Mouse (Mus musculus): ENCODE measurements at regions not wholly inside any gene's neighbourhood (a gene's known extent, or its start where the extent isn't known, plus 50 kb on each side); places are given as distances from the start of the nearest gene placed in this dataset.

DNA sequence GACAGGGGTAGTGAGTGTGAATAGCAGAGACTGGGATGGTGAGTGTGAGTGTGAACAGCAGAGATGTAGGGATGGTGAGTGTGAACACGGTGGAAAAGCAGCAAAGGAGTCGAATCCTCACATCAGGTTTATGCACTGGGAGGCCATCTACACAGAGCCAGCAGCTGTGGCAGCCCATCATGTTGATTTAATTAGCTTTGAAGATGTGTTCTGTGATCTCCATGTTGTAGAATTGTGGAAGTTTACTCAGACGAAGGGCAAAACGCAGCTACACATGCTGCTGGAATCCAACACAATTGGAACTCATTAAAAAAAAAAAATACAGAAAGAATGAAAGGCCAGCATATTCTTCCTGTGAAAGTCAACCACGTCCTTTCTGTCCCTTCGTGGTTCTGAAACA lies 80.2 kb upstream of the Lrig3 start:
- no peaks in the 10 kb centered on the region for H3K36me3 ChIP-seq (ENCODE audit: control insufficient read depth in 1 of 2, insufficient read depth in 2 of 2, low read length in 2 of 2)
- TF ChIP-seq ZC3H11A (IDR thresholded peaks at IDR 0.05; ENCODE audit: low read depth, low read length) (no peak), ELF1 (IDR thresholded peaks at IDR 0.05; ENCODE audit: low read depth, low read length) (no peak), TBP (IDR thresholded peaks at IDR 0.05; ENCODE audit: low read depth, low read length) (no peak), USF1 (IDR thresholded peaks at IDR 0.05; ENCODE audit: low read depth, low read length) (no peak), POLR2AphosphoS2 (IDR thresholded peaks at IDR 0.05; ENCODE audit: low read length) (no peak), MEF2A (IDR thresholded peaks at IDR 0.05; ENCODE audit: extremely low read depth, insufficient replicate concordance, low read depth, low read length, poor library complexity, severe bottlenecking) (no peak)
- no peak overlapping the region for H3K27ac ChIP-seq (ENCODE audit: control insufficient read depth, low read depth, low read length)
- H3K4me1 ChIP-seq (ENCODE audit: control insufficient read depth in 1 of 2, insufficient read depth in 2 of 2, low read length in 2 of 2) = no peaks in the 10 kb centered on the region
- H3K4me3 ChIP-seq (ENCODE audit: control insufficient read depth in 1 of 2, insufficient read depth in 1 of 2, low read depth in 2 of 2, low read length in 2 of 2) = no peak overlapping the region
- DNase-seq (ENCODE audit: low read depth, low spot score) = no peak
- no peaks in the 10 kb centered on the region for H3K9me3 ChIP-seq (replicated peaks; ENCODE audit: insufficient read depth, low read length)
- no peak overlapping the region for H3K9ac ChIP-seq (ENCODE audit: control insufficient read depth, low read depth, low read length, poor library complexity, severe bottlenecking)
- no peaks in the 10 kb centered on the region for H3K27me3 ChIP-seq (ENCODE audit: control insufficient read depth in 1 of 2, insufficient read depth in 2 of 2, low read length in 2 of 2)
- H3K79me2 ChIP-seq (ENCODE audit: control insufficient read depth, insufficient read depth, low read length, poor library complexity) = no peaks in the 10 kb centered on the region

DNA sequence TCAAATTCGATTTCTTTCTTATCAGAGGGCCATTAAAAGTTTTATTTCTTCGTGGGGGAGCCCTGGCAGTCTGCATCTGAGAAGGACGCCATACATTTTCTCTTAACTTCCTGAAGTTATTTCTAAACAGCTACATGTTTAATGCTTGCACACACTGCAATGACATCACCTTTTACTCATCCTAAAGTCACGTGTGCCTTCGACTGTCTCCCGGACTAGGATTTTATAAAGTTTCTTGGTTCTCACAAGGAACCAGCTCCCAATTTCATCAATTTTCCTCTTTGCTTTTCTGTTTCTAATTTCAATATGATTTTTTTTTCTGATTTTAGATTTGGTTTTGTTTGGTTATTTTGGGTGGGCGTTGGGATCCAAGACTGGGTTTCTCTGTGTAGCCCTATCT lies 73.8 kb upstream of the Lrig3 start:
- Histone ChIP-seq H3K9ac (ENCODE audit: control insufficient read depth, low read depth, low read length, poor library complexity, severe bottlenecking) (no peak overlapping the region), H3K4me1 (ENCODE audit: control insufficient read depth in 1 of 2, insufficient read depth in 2 of 2, low read length in 2 of 2) (no peaks in the 10 kb centered on the region), H3K4me3 (ENCODE audit: control insufficient read depth in 1 of 2, insufficient read depth in 1 of 2, low read depth in 2 of 2, low read length in 2 of 2) (no peak overlapping the region), H3K9me3 (replicated peaks; ENCODE audit: insufficient read depth, low read length) (no peaks in the 10 kb centered on the region), H3K27ac (ENCODE audit: control insufficient read depth, low read depth, low read length) (no peak overlapping the region), H3K36me3 (ENCODE audit: control insufficient read depth in 1 of 2, insufficient read depth in 2 of 2, low read length in 2 of 2) (no peaks in the 10 kb centered on the region), H3K27me3 (ENCODE audit: control insufficient read depth in 1 of 2, insufficient read depth in 2 of 2, low read length in 2 of 2) (no peaks in the 10 kb centered on the region), H3K79me2 (ENCODE audit: control insufficient read depth, insufficient read depth, low read length, poor library complexity) (no peaks in the 10 kb centered on the region)
- DNase-seq (ENCODE audit: low read depth, low spot score) = no peak
- TF ChIP-seq MYB (IDR thresholded peaks at IDR 0.05; ENCODE audit: low read depth, low read length) (no peak), EP300 (IDR thresholded peaks at IDR 0.05; ENCODE audit: low read depth in 1 of 2, low read length in 2 of 2) (no peak)

GRCm38 (mm10) chr10:125895744-125896482 lies 70.1 kb upstream of the Lrig3 start:
- Histone ChIP-seq H3K4me1 (ENCODE audit: control insufficient read depth in 1 of 2, insufficient read depth in 2 of 2, low read length in 2 of 2) (no peaks in the 10 kb centered on the region), H3K27me3 (ENCODE audit: control insufficient read depth in 1 of 2, insufficient read depth in 2 of 2, low read length in 2 of 2) (no peaks in the 10 kb centered on the region), H3K27ac (ENCODE audit: control insufficient read depth, low read depth, low read length) (no peak overlapping the region), H3K79me2 (ENCODE audit: control insufficient read depth, insufficient read depth, low read length, poor library complexity) (no peaks in the 10 kb centered on the region), H3K9me3 (replicated peaks; ENCODE audit: insufficient read depth, low read length) (no peaks in the 10 kb centered on the region), H3K4me3 (ENCODE audit: control insufficient read depth in 1 of 2, insufficient read depth in 1 of 2, low read depth in 2 of 2, low read length in 2 of 2) (no peak overlapping the region), H3K9ac (ENCODE audit: control insufficient read depth, low read depth, low read length, poor library complexity, severe bottlenecking) (no peak overlapping the region), H3K36me3 (ENCODE audit: control insufficient read depth in 1 of 2, insufficient read depth in 2 of 2, low read length in 2 of 2) (no peaks in the 10 kb centered on the region)
- TF ChIP-seq GATA1 (IDR thresholded peaks at IDR 0.05; ENCODE audit: low read depth, low read length) = no peak
- no peak for TF ChIP-seq ELF1 (IDR thresholded peaks at IDR 0.05; ENCODE audit: low read depth, low read length)
- TF ChIP-seq EP300 (IDR thresholded peaks at IDR 0.05; ENCODE audit: low read depth in 1 of 2, low read length in 2 of 2) = no peak
- no peak for TF ChIP-seq SIN3A (IDR thresholded peaks at IDR 0.05; ENCODE audit: low read length)
- no peak for TF ChIP-seq POLR2AphosphoS2 (IDR thresholded peaks at IDR 0.05; ENCODE audit: low read length)
- no peak for TF ChIP-seq GABPA (IDR thresholded peaks at IDR 0.05; ENCODE audit: low read depth, low read length)
- TF ChIP-seq TCF12 (IDR thresholded peaks at IDR 0.05; ENCODE audit: low read depth, low read length) = no peak
- TF ChIP-seq HCFC1 (IDR thresholded peaks at IDR 0.05; ENCODE audit: low read depth, low read length) = no peak
- no peak for TF ChIP-seq MAFK (IDR thresholded peaks at IDR 0.05; ENCODE audit: borderline replicate concordance, low read depth, low read length)
- TF ChIP-seq POLR2A (IDR thresholded peaks at IDR 0.05; ENCODE audit: control insufficient read depth in 1 of 2, insufficient read depth in 1 of 2, low read depth in 1 of 2, low read length in 2 of 2, poor library complexity in 1 of 2) = no peak
- no peak for TF ChIP-seq ZC3H11A (IDR thresholded peaks at IDR 0.05; ENCODE audit: low read depth, low read length)
- TF ChIP-seq JUND (IDR thresholded peaks at IDR 0.05; ENCODE audit: low read depth, low read length) = no peak
- TF ChIP-seq CTCF (IDR thresholded peaks at IDR 0.05 in 2 of 3, conservative IDR thresholded peaks at IDR 0.05 in 1 of 3; ENCODE audit: control insufficient read depth in 1 of 3, insufficient read depth in 1 of 3, low read depth in 2 of 3, low read length in 3 of 3, poor library complexity in 1 of 3, severe bottlenecking in 1 of 3) = no peak
- TF ChIP-seq UBTF (IDR thresholded peaks at IDR 0.05; ENCODE audit: borderline replicate concordance, insufficient read depth, low read depth, low read length) = no peak
- TF ChIP-seq TBP (IDR thresholded peaks at IDR 0.05; ENCODE audit: low read depth, low read length) = no peak
- TF ChIP-seq MAX (IDR thresholded peaks at IDR 0.05; ENCODE audit: low read length) = no peak
- TF ChIP-seq ZMIZ1 (IDR thresholded peaks at IDR 0.05; ENCODE audit: low read depth, low read length) = no peak
- DNase-seq (ENCODE audit: low read depth, low spot score) = no peak
